Mouse (Mus musculus) cerebellum, adult 2 months (tissue): ENCODE results near the gene Ccdc116. TPM values are rescaled to one million over a fixed set of nuclear protein-coding genes. Genes with fewer than 3 reads are reported as not detected.

Experiments
- DNase-seq, 2 experiments: peaks; one replicate each; pipeline ENCODE4 v3.0.0; 2021
- H3K27ac ChIP-seq: fragments of 200-500 bp; 2 replicates; pipeline ENCODE4 v1.5.1; 2012; ENCODE audit warnings: low read length, control low read depth, inconsistent platforms; ENCODE audit not compliant: insufficient read depth
- H3K27me3 ChIP-seq: fragments of 200-500 bp; 2 replicates; pipeline ENCODE4 v1.6.1; 2012; ENCODE audit warnings: inconsistent platforms, mild to moderate bottlenecking, low read length, moderate library complexity; ENCODE audit not compliant: control insufficient read depth, insufficient read depth
- H3K4me1 ChIP-seq: fragments of 200-500 bp; 2 replicates; pipeline ENCODE4 v1.6.1; 2011; ENCODE audit warnings: low read length; ENCODE audit not compliant: control insufficient read depth, insufficient read depth
- H3K4me3 ChIP-seq: fragments of 200-500 bp; replicated peaks from 2 replicates; pipeline ENCODE3; 2011; ENCODE audit warnings: mild to moderate bottlenecking, low read depth, low read length, control low read depth; ENCODE audit not compliant: insufficient read depth
- CTCF ChIP-seq: fragments of 200-500 bp; IDR thresholded peaks from 2 replicates; pipeline ENCODE4 v1.5.1; 2011; ENCODE audit warnings: low read depth, mild to moderate bottlenecking, control low read depth, low read length, moderate library complexity, borderline replicate concordance; ENCODE audit not compliant: insufficient read depth
- POLR2A ChIP-seq: fragments of 200-500 bp; IDR thresholded peaks from 2 replicates; pipeline ENCODE4 v1.6.1; 2011; ENCODE audit warnings: low read length, control low read depth, borderline replicate concordance; ENCODE audit not compliant: insufficient read depth
- WGBS: fragments of 180-500 bp; shearing (Covaris S2); methylation state at CpG from one replicate; pipeline ENCODE4 v1.1.7; 2018; 5-methylcytosine and 5-hydroxymethylcytosine counted together
- polyA plus RNA-seq: library from polyadenylated mRNA; depleted of rRNA; stranded (reverse); fragments of >200 nt; gene quantifications from 2 replicates; pipeline ENCODE4 v1.2.3, GENCODE M21; 2012; rRNA removed

Gene Ccdc116
- polyA plus RNA-seq, result 1.5 TPM in 2 replicates

DNA sequence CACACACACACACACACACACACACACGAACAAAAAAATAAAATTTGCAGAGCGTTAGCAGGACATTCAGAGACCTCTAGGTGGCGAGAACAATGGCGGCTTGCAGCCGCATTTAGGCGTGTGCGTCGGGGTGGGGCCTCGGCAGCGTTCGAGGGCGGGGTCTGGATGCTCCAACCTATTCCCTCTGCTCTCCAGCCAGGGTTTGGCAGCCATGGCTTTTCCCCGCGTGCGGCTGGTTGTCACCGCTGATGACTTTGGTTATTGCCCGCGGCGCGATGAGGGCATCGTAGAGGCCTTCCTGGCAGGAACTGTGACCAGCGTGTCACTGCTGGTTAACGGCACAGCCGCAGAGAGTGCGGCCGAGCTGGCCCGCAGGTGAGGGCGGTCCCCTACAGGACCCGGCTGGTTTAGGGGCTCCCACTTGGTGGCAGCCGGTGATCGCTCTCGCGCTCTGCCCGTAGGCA, at the start of gene Ccdc116:
TSS of gene Ccdc116 (minus strand) at position 458 of the 464 bp plus-strand sequence.
- Histone ChIP-seq H3K27ac (no peak within 1 kb of the TSS), H3K4me3 (peak within 1 kb of the TSS; percentile 84), H3K4me1 (peaks cover 5% of the 10 kb centered on the region; the same call in 1 of the 2 replicates), H3K27me3 (no peaks in the 10 kb centered on the region)
- DNase-seq, result peak; percentile 86
- under 1% methylated on average over 34 of the region's 34 CpGs for WGBS
- TF ChIP-seq CTCF, result peak; percentile 49; the same call in 1 of the 2 replicates
- TF ChIP-seq POLR2A, result peak; percentile 30; the same call in 1 of the 2 replicates

DNA sequence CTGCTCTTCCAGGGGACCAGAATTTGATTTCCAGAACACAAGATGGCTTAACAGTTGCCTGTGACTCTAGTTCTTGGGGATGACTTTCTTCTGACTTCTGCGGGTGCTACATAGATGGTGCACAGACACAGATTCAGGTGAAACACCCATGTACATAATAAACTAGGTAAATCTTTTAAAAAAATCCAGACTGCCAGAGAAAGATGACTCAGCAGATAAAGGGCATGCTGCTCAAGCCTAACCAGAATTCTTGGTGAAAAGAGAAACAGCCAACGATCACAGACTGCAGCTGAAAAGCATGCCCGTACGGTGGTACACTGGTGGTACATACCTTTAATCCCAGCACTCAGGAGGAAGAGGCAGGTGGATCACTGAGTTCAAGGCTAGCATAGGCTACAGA, 46.8 kb upstream of the Ccdc116 start:
- no peak for DNase-seq
- Histone ChIP-seq H3K4me1 (no peaks in the 10 kb centered on the region; the same call in 1 of the 2 replicates), H3K27ac (no peak overlapping the region), H3K27me3 (no peaks in the 10 kb centered on the region), H3K4me3 (no peak overlapping the region)
- WGBS, result 83% methylated on average over 4 of the region's 4 CpGs
- TF ChIP-seq CTCF (no peak), POLR2A (no peak)

DNA sequence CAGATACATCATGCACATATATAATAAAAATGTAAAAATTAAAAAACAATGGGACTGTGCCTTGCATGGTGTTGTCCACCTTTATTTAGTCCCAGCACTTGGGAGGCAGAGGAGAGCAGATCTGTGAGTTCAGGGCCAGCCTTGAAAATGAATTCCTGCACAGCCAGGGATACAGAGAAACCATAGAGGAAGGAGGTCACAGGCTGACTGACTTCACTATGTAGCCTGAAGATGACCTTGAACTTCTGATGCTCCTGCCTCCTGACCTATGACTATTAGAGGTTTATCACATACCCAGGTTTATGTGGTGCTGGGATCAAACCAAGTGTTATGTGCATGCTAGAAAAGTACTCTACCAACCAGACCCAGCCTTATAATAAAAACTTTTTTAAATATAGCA, 38.4 kb upstream of the Ccdc116 start:
- DNase-seq, result no peak
- no peak overlapping the region for H3K27ac ChIP-seq

DNA sequence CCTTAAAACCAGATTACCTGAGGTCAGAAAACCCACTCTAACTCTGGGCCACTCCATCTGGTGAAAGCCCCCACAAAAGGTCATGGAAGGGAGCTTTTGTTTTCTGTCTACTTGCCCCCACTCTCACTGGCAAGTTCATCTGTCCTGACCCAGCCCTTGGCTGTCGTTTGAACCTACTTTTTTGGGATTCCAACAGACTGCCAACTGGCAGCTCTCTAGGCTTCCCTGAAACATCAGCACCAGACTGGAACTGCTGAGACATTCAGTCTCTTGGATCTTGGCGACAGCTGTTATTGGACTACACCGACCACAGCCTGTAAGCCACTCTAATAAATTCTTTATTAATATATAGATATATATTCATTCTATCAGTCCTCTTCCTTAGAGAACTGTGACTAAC, 36.0 kb upstream of the Ccdc116 start:
- no peaks in the 10 kb centered on the region; the same call in 1 of the 2 replicates for H3K4me1 ChIP-seq
- TF ChIP-seq CTCF (no peak), POLR2A (no peak)
- no peak overlapping the region for H3K27ac ChIP-seq
- no peak for DNase-seq
- 39% methylated on average over 3 of the region's 3 CpGs for WGBS
- no peaks in the 10 kb centered on the region for H3K27me3 ChIP-seq
- no peak overlapping the region for H3K4me3 ChIP-seq

More for the DNA sequence above, 38.4 kb upstream of the Ccdc116 start:
- Histone ChIP-seq H3K4me3 (no peak overlapping the region), H3K27me3 (no peaks in the 10 kb centered on the region), H3K4me1 (no peaks in the 10 kb centered on the region; the same call in 1 of the 2 replicates)
- no peak for TF ChIP-seq POLR2A
- TF ChIP-seq CTCF, result no peak

DNA sequence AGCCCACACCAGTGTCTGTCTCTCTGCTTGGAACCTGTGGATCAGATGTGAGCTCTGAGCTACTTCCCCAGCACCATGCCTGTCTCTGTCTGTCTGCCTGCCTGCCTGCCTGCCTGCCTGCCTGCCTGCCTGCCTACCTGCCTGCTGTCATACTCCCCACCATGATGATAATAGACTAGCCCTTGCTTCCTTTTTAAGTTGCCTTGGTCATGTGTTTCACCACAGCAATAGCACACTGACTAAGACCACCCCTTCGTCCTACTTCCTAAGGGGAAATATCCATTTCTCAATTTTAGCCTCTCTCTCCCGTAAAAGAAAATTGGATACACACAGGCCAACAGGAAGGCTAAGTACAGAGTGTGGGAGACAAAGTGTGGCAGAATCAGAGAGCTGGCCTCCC, 35.1 kb upstream of the Ccdc116 start:
- 83% methylated on average over 2 of the region's 2 CpGs for WGBS
- no peaks in the 10 kb centered on the region; the same call in 1 of the 2 replicates for H3K4me1 ChIP-seq
- H3K4me3 ChIP-seq, result no peak overlapping the region
- TF ChIP-seq CTCF, result no peak
- no peak for TF ChIP-seq POLR2A
- no peaks in the 10 kb centered on the region for H3K27me3 ChIP-seq
- H3K27ac ChIP-seq, result no peak overlapping the region
- no peak for DNase-seq

DNA sequence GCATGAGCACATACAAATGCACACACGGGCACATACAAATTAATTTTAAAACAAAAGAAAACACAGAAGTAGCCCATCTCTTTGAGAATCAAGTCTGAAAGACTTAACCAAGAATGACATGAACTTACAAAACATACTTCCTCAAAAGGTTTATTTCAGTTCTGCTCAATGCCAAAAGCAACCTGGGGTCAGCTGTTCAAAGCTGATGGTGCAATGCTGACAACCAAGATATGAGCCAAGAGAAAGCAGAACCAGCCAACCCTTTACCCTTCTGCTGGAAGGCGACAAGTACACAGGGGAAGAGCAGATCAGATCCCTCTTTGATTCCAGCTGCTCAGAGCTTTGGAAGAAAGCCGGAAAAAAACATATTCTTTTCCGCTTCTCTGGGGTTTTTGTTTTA, 34.4 kb upstream of the Ccdc116 start:
- no peak for DNase-seq
- H3K27ac ChIP-seq, result no peak overlapping the region
- H3K4me3 ChIP-seq, result no peak overlapping the region
- H3K27me3 ChIP-seq, result no peaks in the 10 kb centered on the region
- WGBS, result 52% methylated on average over 4 of the region's 4 CpGs
- TF ChIP-seq CTCF (no peak), POLR2A (no peak)
- no peaks in the 10 kb centered on the region; the same call in 1 of the 2 replicates for H3K4me1 ChIP-seq

DNA sequence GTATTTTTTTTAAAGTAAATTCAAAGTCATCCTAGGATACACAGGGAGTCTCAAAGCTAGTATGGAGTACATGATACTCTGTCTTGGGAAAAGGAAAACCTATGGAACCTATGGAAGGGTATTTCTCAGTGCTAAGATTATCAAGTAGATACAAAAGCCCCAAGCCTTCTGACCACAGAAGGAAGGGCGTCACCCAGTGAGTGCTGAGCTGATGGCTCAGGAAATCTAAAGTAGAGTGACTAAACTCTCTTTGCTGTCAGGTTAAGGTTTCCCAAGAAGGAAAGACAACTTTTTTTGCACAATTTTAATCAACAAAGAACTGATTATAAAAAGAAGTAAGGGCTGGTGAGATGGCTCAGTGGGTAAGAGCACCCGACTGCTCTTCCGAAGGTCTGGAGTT, 32.7 kb upstream of the Ccdc116 start:
- Histone ChIP-seq H3K4me1 (no peaks in the 10 kb centered on the region; the same call in 1 of the 2 replicates), H3K27ac (no peak overlapping the region)
- 97% methylated on average over 3 of the region's 3 CpGs for WGBS

DNA sequence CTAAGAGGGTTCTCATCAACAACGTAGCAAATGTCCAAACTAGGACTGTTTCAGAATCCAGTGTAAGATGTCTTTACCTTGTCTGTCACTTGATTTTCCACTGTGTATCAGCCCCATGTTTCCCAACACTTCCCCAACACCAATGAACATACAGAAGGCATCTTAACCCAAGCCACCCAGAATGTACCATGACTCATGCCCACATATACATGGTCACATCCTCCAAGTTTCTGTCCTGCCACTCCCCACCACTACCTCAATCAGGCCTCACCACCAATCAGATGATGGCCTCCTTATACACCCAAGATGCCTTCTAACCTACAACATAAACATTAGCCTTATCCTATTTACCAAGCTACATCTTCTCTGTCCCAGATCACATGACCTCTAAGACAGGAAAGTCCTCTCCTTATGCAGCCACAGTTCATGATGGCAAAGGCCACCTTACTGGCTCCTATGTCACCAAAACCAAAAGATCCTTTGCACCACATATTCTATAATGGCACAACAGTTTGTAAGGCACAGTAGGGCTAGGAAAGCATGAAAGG, 30.7 kb upstream of the Ccdc116 start:
- TF ChIP-seq POLR2A, result no peak
- no peak for TF ChIP-seq CTCF
- Histone ChIP-seq H3K4me3 (no peak overlapping the region), H3K27me3 (no peaks in the 10 kb centered on the region), H3K27ac (no peak overlapping the region), H3K4me1 (no peaks in the 10 kb centered on the region; the same call in 1 of the 2 replicates)
- DNase-seq, result no peak
- 89% methylated on average over 1 of the region's 1 CpGs for WGBS

More for the DNA sequence above, 32.7 kb upstream of the Ccdc116 start:
- Histone ChIP-seq H3K4me3 (no peak overlapping the region), H3K27me3 (no peaks in the 10 kb centered on the region)
- TF ChIP-seq POLR2A, result no peak
- TF ChIP-seq CTCF, result no peak
- DNase-seq, result no peak
